Mouse (Mus musculus) intestine, embryonic 15.5 days (tissue): ENCODE results near the gene Slc25a29. TPM values are rescaled to one million over a fixed set of nuclear protein-coding genes. Genes with fewer than 3 reads are reported as not detected.

Experiments
- ATAC-seq: fragments of 200-750 bp; cut with Nextera tagmentation; 2 replicates; pipeline ENCODE4 v1.8.0; 2017; ENCODE audit warnings: moderate TSS enrichment, moderate library complexity
- H3K27ac ChIP-seq: fragments of 300-500 bp; sonication (generic); 2 replicates; pipeline ENCODE4 v1.5.1; 2015; ENCODE audit warnings: mild to moderate bottlenecking, inconsistent platforms
- H3K27me3 ChIP-seq: fragments of 300-500 bp; sonication (generic); replicated peaks from 2 replicates; pipeline ENCODE4 v1.6.1; 2015; ENCODE audit warnings: inconsistent platforms
- H3K36me3 ChIP-seq: fragments of 300-500 bp; sonication (generic); 2 replicates; pipeline ENCODE4 v1.6.1; 2015; ENCODE audit warnings: inconsistent platforms
- H3K4me1 ChIP-seq: fragments of 300-500 bp; sonication (generic); replicated peaks from 2 replicates; pipeline ENCODE4 v1.6.1; 2015; ENCODE audit warnings: inconsistent platforms
- H3K4me2 ChIP-seq: fragments of 300-500 bp; sonication (generic); replicated peaks from 2 replicates; pipeline ENCODE4 v1.6.1; 2015; ENCODE audit warnings: mild to moderate bottlenecking, inconsistent platforms
- H3K4me3 ChIP-seq: fragments of 300-500 bp; sonication (generic); replicated peaks from 2 replicates; pipeline ENCODE4 v1.5.1; 2015; ENCODE audit warnings: inconsistent platforms
- H3K9ac ChIP-seq: fragments of 300-500 bp; sonication (generic); 2 replicates; pipeline ENCODE4 v1.6.1; 2015; ENCODE audit warnings: inconsistent platforms
- H3K9me3 ChIP-seq: fragments of 300-500 bp; sonication (generic); 2 replicates; pipeline ENCODE4 v1.6.1; 2016; ENCODE audit warnings: inconsistent platforms
- WGBS: fragments of 180-500 bp; shearing (Covaris S2); methylation state at CpG from one replicate; pipeline ENCODE4 v1.1.7; 2015; 5-methylcytosine and 5-hydroxymethylcytosine counted together
- microRNA counts: library from miRNA; unstranded; fragments of <30 nt; microRNA quantifications from one replicate; lab custom pipeline; 2016
- polyA plus RNA-seq: library from polyadenylated mRNA; unstranded; fragments of >200 nt; fragmentation: Nextera tagmentation; extraction: Ambion mirVana; gene quantifications from 2 replicates; pipeline ENCODE4 v1.2.1, GENCODE M21; 2015

Gene Slc25a29
- polyA plus RNA-seq, 1 experiment from 2014 or later = 5.5 TPM

- peak; percentile 52 for ATAC-seq
- Histone ChIP-seq H3K4me3 (peak overlapping the region; percentile 88), H3K27me3 (no peaks in the 10 kb centered on the region), H3K27ac (peak overlapping the region; percentile 100), H3K9ac (peak overlapping the region; percentile 81), H3K4me1 (peaks cover 12% of the 10 kb centered on the region), H3K9me3 (no peaks in the 10 kb centered on the region), H3K36me3 (no peaks in the 10 kb centered on the region), H3K4me2 (peak overlapping the region; percentile 53)
- WGBS = under 1% methylated on average over 52 of the region's 52 CpGs
Measured at GRCm38 (mm10) chr12:108792152-108792545, 43.5 kb downstream of the Slc25a29 start.

- WGBS = 73% methylated on average over 2 of the region's 2 CpGs
- no peak for ATAC-seq
- Histone ChIP-seq H3K27me3 (no peaks in the 10 kb centered on the region), H3K9ac (no peak overlapping the region), H3K27ac (no peak overlapping the region), H3K4me1 (peaks cover 4% of the 10 kb centered on the region), H3K4me2 (no peak overlapping the region), H3K36me3 (no peaks in the 10 kb centered on the region), H3K9me3 (no peaks in the 10 kb centered on the region), H3K4me3 (no peak overlapping the region)
Measured at GRCm38 (mm10) chr12:108787329-108787728, 48.4 kb downstream of the Slc25a29 start.

GRCm38 (mm10) chr12:108785161-108785560, 50.5 kb downstream of the Slc25a29 start:
- H3K4me2 ChIP-seq = no peak overlapping the region
- 88% methylated on average over 4 of the region's 4 CpGs for WGBS

GRCm38 (mm10) chr12:108780108-108780877, 55.4 kb downstream of the Slc25a29 start:
- Histone ChIP-seq H3K27ac (no peak overlapping the region), H3K4me1 (no peaks in the 10 kb centered on the region), H3K4me3 (no peak overlapping the region), H3K9ac (no peak overlapping the region), H3K27me3 (no peaks in the 10 kb centered on the region), H3K4me2 (no peak overlapping the region), H3K9me3 (no peaks in the 10 kb centered on the region), H3K36me3 (peaks cover 8% of the 10 kb centered on the region)
- ATAC-seq = no peak
- WGBS = 93% methylated on average over 7 of the region's 7 CpGs

More at GRCm38 (mm10) chr12:108785161-108785560, 50.5 kb downstream of the Slc25a29 start:
- ATAC-seq = no peak
- Histone ChIP-seq H3K4me3 (no peak overlapping the region), H3K9ac (no peak overlapping the region), H3K27ac (no peak overlapping the region), H3K4me1 (no peaks in the 10 kb centered on the region), H3K27me3 (no peaks in the 10 kb centered on the region), H3K36me3 (no peaks in the 10 kb centered on the region), H3K9me3 (no peaks in the 10 kb centered on the region)

MicroRNA genes within 50 kb of the gene (microRNA counts, 519-probe panel; counts per million panel counts)
- 97.1 counts per million, percentile 29 among the panel's probes with 10 or more counts for microRNA mmu-miR-345-3p (lab: Ali Mortazavi, UCI)
- microRNA mmu-miR-345-5p (lab: Ali Mortazavi, UCI) = 2,401 counts per million, percentile 62 among the panel's probes with 10 or more counts

Other genes starting within 250 kb of the Slc25a29 start
- gene Degs2, start 133.6 kb downstream of the Slc25a29 start, polyA plus RNA-seq = 88.3 and 109 TPM in 2 replicates
- 15.3 and 15.7 TPM in 2 replicates for gene Yy1, start 42.9 kb downstream of the Slc25a29 start, polyA plus RNA-seq
- gene Slc25a47, start 163 bp upstream of the Slc25a29 start, polyA plus RNA-seq = 7.3 and 10.1 TPM in 2 replicates
- gene Wdr25, start 57.7 kb upstream of the Slc25a29 start, polyA plus RNA-seq = 5.7 and 8.3 TPM in 2 replicates
- gene Wars, start 58.3 kb upstream of the Slc25a29 start, polyA plus RNA-seq = 81.9 and 85.5 TPM in 2 replicates
- 5.8 and 5.9 TPM in 2 replicates for gene Begain, start 232.3 kb upstream of the Slc25a29 start, polyA plus RNA-seq